Mouse (Mus musculus) kidney, adult 2 months (tissue): Measurements from ENCODE around the gene Atl2.

Experiments
- CTCF ChIP-seq: fragments of 200-500 bp; conservative IDR thresholded peaks from 2 replicates; pipeline ENCODE4 v1.5.1; 2011; ENCODE audit warnings: low read depth, mild to moderate bottlenecking, control low read depth, low read length, moderate library complexity, mixed read lengths; ENCODE audit not compliant: insufficient read depth, insufficient read length
- POLR2A ChIP-seq: fragments of 200-500 bp; IDR thresholded peaks from one replicate; pipeline ENCODE4 v1.6.1; 2011; ENCODE audit warnings: low read depth, low read length, control low read depth

GRCm38 (mm10) chr17:79925865-79926421 is 30.0 kb upstream of the Atl2 start:
- no peak for TF ChIP-seq CTCF
- TF ChIP-seq POLR2A: no peak
